Mouse (Mus musculus) E14TG2a.4 (cell line): ENCODE data around the gene Cyp2j5.
"Not testable (repeated sequence)": the region's sequence is repeated elsewhere in the genome, so short reads cannot be mapped to it uniquely, and the experiment has no call there.

Experiments
- H3K27me3 ChIP-seq: 2 replicates; pipeline ENCODE4 v1.6.1; 2014; ENCODE audit warnings: low read length, control low read depth; ENCODE audit not compliant: insufficient read depth
- H3K36me3 ChIP-seq: 2 replicates; pipeline ENCODE4 v1.6.1; 2014; ENCODE audit warnings: low read length, control low read depth; ENCODE audit not compliant: insufficient read depth
- H3K4me1 ChIP-seq: replicated peaks from 2 replicates; pipeline ENCODE4 v1.6.1; 2014; ENCODE audit warnings: low read depth, low read length, control low read depth
- H3K4me3 ChIP-seq: replicated peaks from 2 replicates; pipeline ENCODE4 v1.5.1; 2014; ENCODE audit warnings: mild to moderate bottlenecking, low read length
- H3K9me3 ChIP-seq: 2 replicates; pipeline ENCODE4 v1.6.1; 2014; ENCODE audit warnings: low read length, control low read depth
- CTCF ChIP-seq: conservative IDR thresholded peaks from 2 replicates; pipeline ENCODE4 v1.5.1; 2014; ENCODE audit warnings: low read length
- NANOG ChIP-seq: IDR thresholded peaks from 2 replicates; pipeline ENCODE4 v1.6.1; 2014; ENCODE audit warnings: borderline replicate concordance, low read length, mixed read lengths
- POU5F1 ChIP-seq: IDR thresholded peaks from 2 replicates; pipeline ENCODE4 v1.6.1; 2014; ENCODE audit warnings: low read length, borderline replicate concordance

Gene Cyp2j5

GRCm38 (mm10) chr4:96664668-96665454 lies 907 bp upstream of the Cyp2j5 start:
- no peak for TF ChIP-seq CTCF
- TF ChIP-seq POU5F1 = no peak
- no peak for TF ChIP-seq NANOG
- Histone ChIP-seq H3K36me3 (no peaks in the 10 kb centered on the region), H3K4me3 (no peak overlapping the region), H3K9me3 (peaks cover 22% of the 10 kb centered on the region), H3K4me1 (no peaks in the 10 kb centered on the region), H3K27me3 (no peaks in the 10 kb centered on the region)

GRCm38 (mm10) chr4:96635455-96635854 lies 28.5 kb downstream of the Cyp2j5 start:
- no peaks in the 10 kb centered on the region for H3K36me3 ChIP-seq
- H3K4me1 ChIP-seq = no peaks in the 10 kb centered on the region
- no peak overlapping the region for H3K4me3 ChIP-seq
- H3K27me3 ChIP-seq = no peaks in the 10 kb centered on the region
- no peak for TF ChIP-seq POU5F1
- TF ChIP-seq CTCF = no peak
- no peak for TF ChIP-seq NANOG
- H3K9me3 ChIP-seq = no peaks in the 10 kb centered on the region

GRCm38 (mm10) chr4:96622474-96622873 lies 41.5 kb downstream of the Cyp2j5 start:
- H3K9me3 ChIP-seq = peaks cover 19% of the 10 kb centered on the region
- H3K4me1 ChIP-seq = no peaks in the 10 kb centered on the region
- H3K36me3 ChIP-seq = no peaks in the 10 kb centered on the region
- no peak for TF ChIP-seq NANOG
- no peak for TF ChIP-seq CTCF
- TF ChIP-seq POU5F1 = no peak
- H3K4me3 ChIP-seq = no peak overlapping the region
- H3K27me3 ChIP-seq = no peaks in the 10 kb centered on the region

- Histone ChIP-seq H3K4me1 (peaks cover 9% of the 10 kb centered on the region), H3K27me3 (no peaks in the 10 kb centered on the region), H3K4me3 (no peak overlapping the region), H3K36me3 (no peaks in the 10 kb centered on the region), H3K9me3 (no peaks in the 10 kb centered on the region)
- TF ChIP-seq POU5F1 (no peak), CTCF (no peak), NANOG (no peak)
These were observed 72.2 kb downstream of the Cyp2j5 start for GRCm38 (mm10) chr4:96591791-96592150.

GRCm38 (mm10) chr4:96590911-96591790 lies 72.8 kb downstream of the Cyp2j5 start, which contains the start of gene Cyp2j9:
Cyp2j9 (minus strand) TSS chr4:96591578.
- Histone ChIP-seq H3K9me3 (no peaks in the 10 kb centered on the region), H3K4me3 (peak within 1 kb of the TSS; percentile 69), H3K4me1 (peaks cover 9% of the 10 kb centered on the region), H3K27me3 (no peaks in the 10 kb centered on the region), H3K36me3 (no peaks in the 10 kb centered on the region)
- TF ChIP-seq POU5F1 (no peak), NANOG (no peak), CTCF (no peak)

GRCm38 (mm10) chr4:96581425-96582088 lies 82.4 kb downstream of the Cyp2j5 start:
- Histone ChIP-seq H3K4me1 (peaks cover 11% of the 10 kb centered on the region), H3K27me3 (no peaks in the 10 kb centered on the region)
- TF ChIP-seq NANOG = no peak
- no peak for TF ChIP-seq CTCF
- TF ChIP-seq POU5F1 = no peak

GRCm38 (mm10) chr4:96580351-96580750 lies 83.6 kb downstream of the Cyp2j5 start:
- H3K27me3 ChIP-seq, H3K4me3 ChIP-seq: not testable (repeated sequence)

More at GRCm38 (mm10) chr4:96581425-96582088, 82.4 kb downstream of the Cyp2j5 start:
- H3K4me3 ChIP-seq = no peak overlapping the region
- H3K36me3 ChIP-seq = no peaks in the 10 kb centered on the region
- H3K9me3 ChIP-seq = no peaks in the 10 kb centered on the region

More at GRCm38 (mm10) chr4:96580351-96580750, 83.6 kb downstream of the Cyp2j5 start:
- peaks cover 11% of the 10 kb centered on the region for H3K4me1 ChIP-seq
- not testable (repeated sequence) for H3K36me3 ChIP-seq, H3K9me3 ChIP-seq
